Mouse (Mus musculus): ENCODE data around the gene Hbs1l. TPM values are rescaled to one million over a fixed set of nuclear protein-coding genes. Genes with fewer than 3 reads are reported as not detected.

Gene Hbs1l
- total RNA-seq, 2 experiments from 2014 or later = 60.2 to 63.2 TPM

DNA sequence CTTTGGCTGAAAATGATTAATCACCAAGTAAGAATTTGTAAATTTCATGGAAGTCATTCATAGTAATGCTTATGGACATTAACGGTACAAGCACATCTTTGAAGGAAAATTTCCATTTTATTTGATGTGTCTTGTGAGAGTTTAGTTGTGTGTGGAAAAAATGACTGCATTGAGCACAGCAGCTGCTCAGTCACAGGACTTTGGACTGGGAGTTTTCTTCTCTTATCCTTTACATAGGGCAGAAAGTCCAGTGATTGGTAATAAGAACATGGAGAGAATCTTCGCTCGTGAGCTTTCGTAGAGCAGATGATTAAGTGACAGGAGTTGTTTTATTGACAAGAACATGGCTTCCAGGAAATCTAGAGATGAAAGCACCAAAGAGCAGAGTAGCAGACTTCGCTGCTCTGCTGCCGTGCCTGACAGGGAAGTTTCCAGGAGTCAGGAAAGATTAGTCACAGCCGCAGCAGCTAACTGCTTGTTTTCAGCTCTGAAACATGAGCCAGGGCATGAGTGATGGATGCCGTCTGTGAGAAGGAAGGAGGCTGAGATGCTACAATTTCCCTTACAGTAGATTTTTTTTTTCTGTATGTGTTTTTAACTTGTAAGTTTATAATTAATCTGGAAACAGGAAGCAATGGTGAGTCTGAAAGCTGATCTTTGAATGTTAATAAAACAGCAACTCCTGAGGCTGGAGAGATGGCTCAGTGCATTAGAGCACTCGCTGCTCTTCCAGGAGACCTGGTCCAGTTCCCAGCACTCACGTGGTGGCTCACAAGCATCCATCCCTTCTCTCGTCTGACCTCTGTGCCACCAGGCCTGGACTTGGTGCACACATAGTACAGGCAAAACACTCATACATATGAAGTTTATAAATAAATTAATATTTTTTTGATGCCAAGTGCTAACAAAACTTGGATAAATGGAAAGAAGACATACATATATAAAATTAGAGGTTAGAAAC lies 9.2 kb downstream of the Hbs1l start:
- no peak for DNase-seq (ENCODE audit: low spot score in 2 of 2)

GRCm38 (mm10) chr10:21313732-21314131 lies 18.0 kb downstream of the Hbs1l start:
- DNase-seq (ENCODE audit: low spot score in 2 of 2) = no peak

DNA sequence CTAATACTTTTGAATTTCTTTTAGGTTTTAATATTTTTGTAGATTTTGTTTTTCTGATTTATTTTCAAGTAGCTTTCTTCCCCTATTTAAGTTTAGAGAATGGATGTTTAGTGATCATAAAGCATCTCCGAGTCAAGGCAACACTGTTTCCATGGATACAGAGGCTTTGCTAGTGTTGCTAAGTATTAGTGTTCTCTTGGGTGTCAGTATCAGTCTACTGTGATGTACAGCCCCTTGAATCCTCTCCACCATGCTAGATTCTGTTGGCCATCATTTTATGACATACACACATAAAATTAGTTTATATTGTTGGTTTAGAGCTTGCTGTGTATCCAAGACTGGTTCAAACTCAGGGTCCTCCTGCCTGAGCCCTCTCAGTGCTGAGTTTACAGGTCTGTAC lies 20.3 kb downstream of the Hbs1l start:
- no peak for DNase-seq (ENCODE audit: low spot score in 2 of 2)

DNA sequence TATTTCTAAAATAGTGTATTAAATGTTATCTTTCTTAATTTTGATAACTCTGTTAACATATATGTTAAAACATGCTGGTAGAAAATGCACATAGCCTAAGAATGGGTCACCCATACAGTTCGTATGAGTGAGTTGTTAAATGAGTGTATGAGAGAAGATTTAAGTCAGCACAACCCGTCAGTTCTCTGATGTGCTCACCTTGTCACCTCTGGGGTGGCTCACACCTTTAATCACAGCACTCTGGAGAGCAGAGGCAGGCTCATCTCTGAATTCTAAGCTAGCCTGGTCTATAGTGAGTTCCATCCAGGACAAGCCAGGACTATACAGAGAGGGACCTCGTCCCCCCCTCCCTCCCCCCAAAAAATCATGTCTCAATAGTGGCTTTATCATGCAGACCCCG lies 22.5 kb downstream of the Hbs1l start:
- no peak for DNase-seq (ENCODE audit: low spot score in 2 of 2)

DNA sequence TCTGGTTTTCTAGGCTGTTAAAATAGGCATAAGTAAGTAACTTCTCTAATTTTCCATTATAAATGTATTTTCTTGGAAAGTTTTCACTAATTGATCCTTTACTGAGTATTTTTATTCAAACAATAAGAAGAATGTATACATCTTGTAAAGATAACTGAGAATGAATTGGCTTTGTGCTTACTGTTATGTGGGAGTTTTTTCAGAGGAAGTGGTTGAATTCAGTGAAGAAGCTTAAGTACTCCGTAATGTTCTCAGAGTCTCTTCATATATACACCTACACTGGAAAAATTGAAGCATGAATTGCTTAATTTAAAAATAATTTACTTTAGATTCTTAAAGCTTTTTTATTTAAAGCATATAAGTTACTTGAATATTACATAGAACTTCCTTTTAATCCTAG lies 23.2 kb downstream of the Hbs1l start:
- DNase-seq (ENCODE audit: low spot score in 2 of 2) = no peak

DNA sequence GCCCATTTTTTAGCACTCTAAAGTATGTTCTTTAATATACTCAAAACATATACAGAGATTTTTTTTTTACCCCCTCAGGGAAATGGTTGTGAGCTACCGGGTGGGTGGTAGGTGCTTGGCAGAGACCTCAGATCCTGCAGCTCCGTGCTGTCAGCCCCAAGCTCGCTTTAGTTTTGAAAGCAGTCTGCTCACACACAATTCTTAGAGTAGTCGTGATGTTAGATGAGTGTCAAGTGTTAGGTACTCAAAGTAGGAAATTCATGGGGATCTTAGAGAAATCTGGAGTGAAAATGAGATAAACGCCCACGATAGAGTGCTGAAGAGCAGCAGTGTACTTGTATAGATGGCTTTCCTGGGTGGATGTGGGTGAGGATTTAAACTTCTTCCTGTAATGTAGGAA lies 24.8 kb downstream of the Hbs1l start:
- peak in 1 of 2 experiments; percentile 44 for DNase-seq (ENCODE audit: low spot score in 2 of 2)

- no peak for DNase-seq (ENCODE audit: low spot score in 2 of 2)
Measured at GRCm38 (mm10) chr10:21326352-21326751, 30.6 kb downstream of the Hbs1l start.

DNA sequence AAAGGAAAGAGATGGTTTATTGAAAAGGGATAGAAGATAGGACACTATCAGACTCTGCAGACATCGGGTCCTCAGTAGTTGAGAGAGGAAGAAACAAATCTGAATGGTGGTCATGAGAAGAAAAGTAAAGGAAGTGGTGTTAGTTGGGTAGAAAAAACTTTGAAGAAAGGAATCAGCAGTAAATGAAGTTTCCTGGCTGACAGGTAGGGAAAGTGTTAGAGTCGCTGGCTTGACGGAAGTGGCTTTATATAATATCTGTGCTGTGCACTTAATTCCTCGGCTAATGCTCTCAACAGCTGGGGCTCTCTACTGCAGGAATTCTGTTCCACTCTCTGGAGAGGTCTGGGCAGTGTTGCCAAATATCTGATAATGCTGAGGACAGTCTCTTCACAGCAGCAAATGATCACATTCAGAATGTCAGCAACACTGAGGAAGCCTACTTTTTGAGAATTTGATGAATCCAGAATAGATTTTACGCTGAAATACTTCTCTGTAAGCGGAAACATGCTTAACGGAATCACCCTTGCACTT lies 31.9 kb downstream of the Hbs1l start:
- no peak for DNase-seq (ENCODE audit: low spot score in 2 of 2)

DNA sequence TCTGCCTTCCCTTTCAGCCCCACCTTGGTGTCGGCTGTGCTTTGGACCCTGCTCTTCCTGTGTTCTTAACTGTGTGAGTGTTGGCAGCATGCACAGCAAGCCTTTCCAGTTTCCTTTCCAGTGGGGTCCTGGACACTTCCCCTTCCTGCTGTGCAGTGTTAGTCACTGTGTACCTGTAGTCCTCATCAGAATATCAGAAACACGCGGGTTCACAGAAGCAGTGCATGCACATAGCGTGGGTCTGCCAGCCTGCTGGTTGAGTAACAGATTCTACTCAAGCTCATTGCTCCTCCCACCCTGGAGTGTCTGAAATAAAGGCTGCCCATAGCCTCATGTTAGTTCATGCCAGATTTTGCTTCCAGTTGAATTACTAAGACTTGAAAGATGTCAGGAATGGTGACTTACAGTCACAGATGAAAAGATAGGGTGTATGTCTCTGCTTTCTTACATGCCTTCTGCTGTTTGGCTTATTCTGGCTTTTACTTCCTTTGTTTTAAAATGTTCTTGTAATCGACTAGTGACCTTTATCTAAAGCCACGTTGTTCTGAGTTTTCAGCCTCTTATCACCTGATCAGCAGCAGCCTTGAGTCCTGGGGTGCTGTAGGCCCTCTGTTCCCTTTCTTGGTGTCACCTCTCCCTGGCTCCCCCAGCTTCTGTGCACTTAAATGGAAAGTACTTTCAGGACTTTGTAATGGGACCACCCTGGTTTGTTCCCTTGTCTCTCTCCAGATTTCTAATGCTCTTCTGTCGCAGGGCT lies 38.7 kb downstream of the Hbs1l start:
- DNase-seq (ENCODE audit: low spot score in 2 of 2) = no peak

DNA sequence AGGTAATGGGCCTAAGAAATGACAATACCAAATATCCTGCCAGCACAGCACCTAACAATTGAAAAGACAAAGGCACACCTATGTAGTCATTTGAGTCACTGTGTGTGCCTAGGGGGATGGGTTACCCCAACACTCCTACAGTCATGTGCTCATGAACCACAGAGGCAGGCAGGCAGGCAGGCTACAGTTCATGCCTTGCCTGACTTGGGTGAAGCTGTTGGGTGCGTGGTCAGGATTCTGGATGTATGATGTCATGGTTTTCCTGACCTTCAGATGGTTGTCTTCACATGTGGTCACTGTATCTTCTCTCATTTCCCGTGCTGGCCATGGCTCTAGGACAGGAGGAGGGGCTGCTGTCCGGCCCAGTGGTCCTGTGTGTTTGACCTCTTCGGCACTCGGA lies 39.8 kb downstream of the Hbs1l start:
- no peak for DNase-seq (ENCODE audit: low spot score in 2 of 2)

- DNase-seq (ENCODE audit: low spot score in 2 of 2) = no peak
Measured at GRCm38 (mm10) chr10:21337191-21337590, 41.4 kb downstream of the Hbs1l start.

DNA sequence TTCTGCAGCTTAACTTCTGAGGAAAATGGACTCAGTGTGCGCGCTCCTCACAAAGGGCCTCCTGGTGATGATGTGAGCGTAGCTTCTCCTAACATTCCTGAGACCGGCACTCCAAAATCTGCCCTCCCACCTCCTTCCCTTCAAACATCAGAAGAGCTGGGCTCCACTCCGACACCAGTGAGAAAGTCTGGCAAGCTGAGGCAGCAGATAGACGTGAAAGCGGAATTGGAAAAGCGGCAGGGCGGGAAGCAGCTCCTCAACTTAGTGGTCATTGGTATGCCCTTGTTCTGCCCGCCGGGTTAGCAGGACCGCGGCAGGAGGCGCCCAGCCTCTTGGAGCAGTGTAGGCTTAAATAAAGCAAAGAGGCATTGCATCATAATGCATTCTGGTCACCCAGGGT lies 45.9 kb downstream of the Hbs1l start:
- DNase-seq (ENCODE audit: low spot score in 2 of 2) = no peak

DNA sequence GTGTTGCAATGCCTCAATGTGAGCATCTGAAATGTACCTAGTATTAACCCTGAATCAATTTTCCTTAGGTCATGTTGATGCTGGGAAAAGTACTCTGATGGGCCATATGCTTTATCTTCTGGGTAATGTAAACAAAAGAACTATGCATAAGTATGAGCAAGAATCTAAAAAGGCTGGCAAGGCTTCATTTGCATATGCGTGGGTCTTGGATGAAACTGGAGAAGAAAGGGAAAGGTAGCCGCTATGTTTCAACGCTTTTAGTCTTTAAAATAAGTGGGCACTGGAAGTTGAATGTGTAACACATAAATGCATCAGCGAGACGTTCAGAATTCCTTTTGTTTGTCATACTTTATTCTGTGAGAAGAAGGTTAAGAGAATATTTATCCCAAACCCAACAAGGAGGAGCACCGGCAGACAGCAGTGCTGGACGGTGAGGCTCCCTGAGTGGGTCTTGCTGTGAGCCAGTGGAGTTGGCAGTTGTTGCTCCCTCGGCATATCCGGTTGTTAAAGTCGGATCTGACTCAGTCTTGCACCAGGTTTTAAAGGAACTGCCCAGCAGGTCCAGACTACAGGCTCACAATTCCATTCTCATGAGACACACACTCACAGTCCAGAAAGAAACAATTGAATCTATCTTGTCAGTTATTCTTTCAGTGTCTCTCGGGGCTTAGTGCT lies 46.7 kb downstream of the Hbs1l start:
- DNase-seq (ENCODE audit: low spot score in 2 of 2) = peak; percentile 27 to 42

DNA sequence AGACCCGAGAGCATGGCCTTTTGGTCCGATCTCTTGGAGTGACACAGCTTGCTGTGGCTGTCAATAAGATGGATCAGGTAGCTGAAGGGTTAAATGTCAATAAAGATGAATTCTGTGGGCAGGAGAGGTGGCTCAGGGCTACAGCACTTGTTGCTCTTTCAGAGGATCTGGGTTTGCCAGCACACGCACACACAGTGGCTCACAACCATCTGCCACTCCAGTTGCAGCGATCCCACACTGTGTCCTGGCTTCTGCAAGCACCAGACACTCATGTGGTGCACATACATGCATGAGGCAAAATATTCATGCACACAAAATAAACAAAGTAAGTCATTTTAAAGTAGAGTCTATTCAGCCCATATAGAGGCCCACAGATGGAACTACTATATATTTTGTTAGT lies 51.6 kb downstream of the Hbs1l start:
- no peak for DNase-seq (ENCODE audit: low spot score in 2 of 2)

DNA sequence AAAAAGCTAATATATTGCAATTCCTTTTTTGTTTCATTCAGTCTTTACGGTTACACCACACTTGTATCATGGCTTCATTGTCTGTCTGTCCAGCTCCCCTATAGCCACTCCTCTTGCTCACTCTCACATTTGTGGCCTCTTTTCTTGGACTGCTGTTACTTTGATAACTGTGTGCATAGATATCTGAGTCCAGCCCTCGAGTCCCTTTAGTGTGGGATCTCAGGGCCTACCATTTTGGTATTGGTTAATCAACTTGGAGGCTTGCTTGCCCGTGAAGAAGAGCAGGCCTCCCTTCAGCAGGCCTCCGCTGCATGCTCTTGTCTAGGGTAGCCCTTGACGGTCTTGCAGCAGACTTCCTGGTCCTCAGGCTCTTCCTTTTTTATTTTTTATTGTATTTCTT lies 53.7 kb downstream of the Hbs1l start:
- DNase-seq (ENCODE audit: low spot score in 2 of 2) = no peak

DNA sequence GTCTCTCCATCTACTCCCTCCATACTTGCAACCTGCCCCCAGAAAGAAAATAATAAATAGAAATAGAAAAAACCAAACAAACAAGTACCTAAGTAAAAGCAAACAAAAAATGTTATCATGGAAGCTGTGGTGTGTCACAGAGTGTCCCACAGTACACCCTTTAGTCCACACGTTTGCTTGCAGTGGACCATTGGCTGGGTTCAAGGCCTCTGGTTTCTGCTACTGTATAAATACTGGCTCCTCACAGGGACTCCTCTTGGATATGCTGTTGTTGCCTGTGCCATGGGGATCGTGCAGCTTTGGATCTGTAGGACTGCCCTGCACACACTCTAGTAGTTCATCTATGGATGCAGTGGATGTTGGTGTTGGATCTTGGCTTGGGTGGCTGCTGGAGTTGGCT lies 54.2 kb downstream of the Hbs1l start:
- DNase-seq (ENCODE audit: low spot score in 2 of 2) = no peak

DNA sequence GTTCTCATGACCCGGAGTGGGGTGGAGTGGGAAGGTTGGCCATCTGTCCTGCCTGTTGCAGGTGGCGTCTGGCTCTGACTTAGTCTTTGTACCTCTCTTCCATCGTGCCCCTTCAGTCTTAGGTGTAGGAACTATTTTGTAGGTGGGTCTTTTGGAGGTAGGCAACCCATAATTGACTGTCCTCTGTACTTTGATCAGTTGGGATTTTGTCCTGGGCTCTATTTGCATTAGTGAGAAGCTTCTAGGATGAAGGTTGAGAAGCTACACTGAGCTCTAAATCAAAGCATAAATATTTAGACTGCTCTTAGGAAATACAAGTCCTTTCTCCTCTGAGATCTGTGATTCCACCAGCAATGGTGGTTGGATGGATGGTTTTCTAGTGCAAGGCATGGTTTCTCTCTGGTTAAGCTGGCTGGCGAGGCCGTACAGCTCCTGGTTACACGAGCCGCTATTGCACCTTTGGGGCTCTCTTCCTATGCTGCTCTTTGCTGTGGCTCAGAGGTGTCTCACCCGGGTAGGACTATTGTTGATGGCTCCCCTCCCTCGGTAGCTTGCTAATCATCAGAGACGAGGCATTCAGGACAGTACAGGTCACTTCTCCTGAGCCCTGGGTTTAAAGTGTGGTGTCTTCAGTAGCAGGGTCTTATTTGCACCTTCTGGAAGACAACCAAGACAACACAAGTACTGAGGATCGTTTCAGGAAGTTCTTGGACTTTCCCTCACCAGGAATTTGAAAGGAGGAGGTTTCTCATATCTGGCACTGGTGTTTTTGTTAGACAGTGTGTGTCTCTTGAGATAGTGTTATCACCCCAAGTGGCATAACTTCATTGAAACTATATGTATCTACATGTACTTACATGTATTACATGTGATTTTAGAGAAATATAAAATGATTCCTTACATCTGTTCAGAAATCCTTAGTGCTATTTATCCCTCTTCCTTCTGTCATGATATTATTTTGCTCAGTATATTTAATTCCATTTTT lies 55.0 kb downstream of the Hbs1l start:
- no peak for DNase-seq (ENCODE audit: low spot score in 2 of 2)

GRCm38 (mm10) chr10:21351766-21352165 lies 56.0 kb downstream of the Hbs1l start:
- no peak for DNase-seq (ENCODE audit: low spot score in 2 of 2)

- no peak for DNase-seq (ENCODE audit: low spot score in 2 of 2)
Measured at GRCm38 (mm10) chr10:21353890-21354289, 58.1 kb downstream of the Hbs1l start.

GRCm38 (mm10) chr10:21354506-21354905 lies 58.7 kb downstream of the Hbs1l start:
- no peak for DNase-seq (ENCODE audit: low spot score in 2 of 2)

Measured in left cerebral cortex, adult 18-20 months (tissue).